Mouse (Mus musculus) testis, adult 2 months (tissue): ENCODE data around the gene Acbd3.

Experiments used
- CTCF ChIP-seq: fragments of 200-500 bp; IDR thresholded peaks from 2 replicates; pipeline ENCODE4 v1.5.1; 2012; ENCODE audit warnings: low read depth, mild to moderate bottlenecking, inconsistent platforms, low read length, moderate library complexity; ENCODE audit not compliant: control insufficient read depth, insufficient read depth, insufficient replicate concordance
- POLR2A ChIP-seq: fragments of 200-500 bp; IDR thresholded peaks from 2 replicates; pipeline ENCODE4 v1.6.1; 2012; ENCODE audit warnings: low read depth, mild to moderate bottlenecking, inconsistent platforms, low read length, moderate library complexity; ENCODE audit not compliant: control insufficient read depth

DNA sequence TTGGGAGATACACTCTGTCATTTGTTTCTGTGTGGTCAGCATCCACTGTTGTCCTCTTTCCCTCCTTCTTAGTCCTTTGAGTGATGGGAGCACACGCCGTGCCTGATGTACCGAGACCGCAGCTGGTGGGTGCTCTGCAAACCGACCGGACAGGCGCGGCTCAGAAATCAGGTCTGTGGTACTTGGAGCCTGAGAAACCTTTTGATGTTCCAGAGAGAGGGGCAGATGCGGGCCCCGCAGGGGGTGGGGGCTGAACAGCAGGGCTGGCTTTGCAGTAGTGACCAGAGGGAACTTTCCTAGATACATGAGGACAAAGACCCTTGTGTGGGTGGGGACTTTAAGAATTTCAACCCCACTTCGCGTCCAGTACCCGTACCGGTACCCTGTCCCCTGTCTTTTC is 37.5 kb downstream of the Acbd3 start:
- no peak for TF ChIP-seq CTCF
- no peak for TF ChIP-seq POLR2A
